Mouse (Mus musculus) left cerebral cortex, adult 11 months (tissue): ENCODE data around the gene Ccnd2.

Source experiments
- DNase-seq: peaks from one replicate; pipeline ENCODE4 v3.0.0; 2022; ENCODE audit warnings: low spot score

Ccnd2 gene

DNA sequence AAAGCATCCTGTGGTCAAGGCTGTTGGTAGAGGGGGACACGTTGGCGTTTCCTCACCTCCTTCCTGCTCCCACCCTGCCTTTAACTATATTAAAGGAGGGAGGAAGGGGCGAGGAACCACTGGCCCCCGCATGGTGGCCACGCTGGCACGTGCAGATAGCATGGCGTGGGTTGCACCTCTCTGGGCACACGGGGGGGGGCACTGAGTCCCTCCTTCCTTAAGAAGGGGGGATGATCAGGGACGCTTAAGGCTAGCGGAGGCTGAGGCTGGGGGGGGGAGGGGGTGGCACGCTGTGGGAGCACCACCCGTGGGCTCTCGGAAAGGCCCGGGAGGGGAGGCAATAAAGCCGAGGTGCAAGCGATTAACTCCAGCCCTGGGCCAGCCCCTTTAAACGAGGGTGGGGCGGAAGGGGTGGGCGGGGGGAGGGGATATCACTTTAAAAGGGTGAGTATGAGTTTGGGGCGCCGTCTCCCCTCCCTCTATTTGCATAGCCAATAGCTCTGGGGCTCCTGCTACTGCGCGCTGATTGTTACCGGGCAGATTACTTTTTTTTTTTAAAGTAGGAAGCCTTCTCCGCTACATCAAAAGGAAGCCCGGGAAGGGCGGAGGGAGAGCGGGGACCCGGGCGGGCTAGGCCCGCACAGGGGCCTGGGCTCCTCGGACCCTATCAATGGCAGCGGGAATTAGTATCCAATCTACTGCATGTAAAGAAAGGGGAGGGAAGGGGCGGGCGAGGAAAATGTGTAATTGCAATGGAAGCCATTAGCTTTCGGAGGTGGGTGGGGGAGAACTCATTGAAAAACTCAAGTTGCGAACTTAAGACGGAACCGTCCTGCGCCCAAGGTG lies at the start of gene Ccnd2:
Ccnd2 (minus strand) TSS at position 88 of the 846 bp plus-strand sequence.
- DNase-seq = no peak

DNA sequence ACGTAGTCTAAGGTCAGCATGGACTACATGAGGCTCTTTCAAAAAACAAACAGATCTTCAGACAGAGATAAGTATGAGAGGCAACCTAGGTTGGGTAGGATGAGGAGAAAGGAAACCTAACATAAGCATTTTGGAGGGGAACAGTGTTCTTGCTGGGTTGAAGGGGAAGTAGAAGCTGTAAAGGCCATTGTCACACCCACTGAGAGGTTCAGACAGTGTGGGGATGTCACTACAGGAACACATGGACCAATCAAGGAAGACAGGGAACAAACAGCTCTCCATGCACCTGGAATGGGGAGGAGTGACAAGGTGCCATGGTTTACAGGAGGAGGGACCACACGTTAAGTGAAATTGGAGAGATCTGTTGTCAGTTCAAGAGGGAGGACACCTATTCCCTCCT lies 45.0 kb upstream of the Ccnd2 start:
- no peak for DNase-seq

DNA sequence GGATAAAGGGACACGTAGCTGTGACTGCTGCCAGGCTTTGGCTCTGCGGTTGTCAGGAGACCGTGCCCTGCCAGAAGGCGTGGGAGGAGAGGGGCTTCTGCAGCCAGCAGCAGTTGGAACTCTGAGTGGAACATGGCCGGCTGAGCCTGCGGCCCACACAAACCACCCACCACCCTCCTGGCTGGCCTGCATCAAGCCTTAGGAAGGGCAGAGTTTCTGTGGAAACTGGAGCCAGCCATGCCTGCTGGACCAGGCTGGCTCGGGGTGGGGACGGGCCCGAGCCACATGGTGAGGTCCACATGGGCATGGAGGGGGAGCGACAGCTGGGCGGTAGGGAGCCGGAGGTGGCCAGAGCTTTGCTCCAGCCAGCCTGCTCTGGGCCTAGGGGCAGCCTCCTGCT lies 29.3 kb upstream of the Ccnd2 start:
- DNase-seq = no peak

DNA sequence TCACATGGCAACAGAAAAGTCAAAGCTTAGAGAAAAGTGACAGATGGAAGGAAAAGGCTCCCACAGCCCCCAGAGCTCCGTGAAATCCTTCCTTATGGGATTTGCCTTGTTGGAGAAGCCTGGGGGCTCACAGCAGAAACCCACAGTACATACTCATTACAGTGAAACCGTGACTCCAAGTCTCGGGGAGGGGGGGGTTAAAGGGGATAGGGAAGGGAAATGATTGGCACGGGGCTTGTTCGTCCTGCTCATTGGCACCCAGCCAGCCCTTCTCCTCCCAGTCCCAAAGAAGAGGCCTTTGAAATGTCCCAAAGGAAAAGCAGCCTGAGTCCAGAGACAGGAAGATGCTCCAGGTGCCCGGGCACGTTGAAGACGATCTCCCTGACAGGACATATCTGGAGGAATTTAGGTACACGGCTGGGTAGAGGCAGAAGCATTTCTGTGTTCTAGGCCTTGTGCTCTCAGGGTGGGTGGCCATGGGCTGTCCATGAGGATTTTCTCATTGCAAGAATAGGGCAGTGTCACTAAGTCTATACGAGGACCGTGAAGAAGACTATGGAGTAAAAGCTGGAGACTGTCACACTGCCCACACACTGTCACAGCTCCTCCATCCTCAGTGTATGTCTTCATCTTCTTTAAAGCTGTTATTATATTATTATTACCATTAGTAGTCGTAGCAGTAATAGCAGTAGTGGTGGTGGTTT lies 27.2 kb upstream of the Ccnd2 start:
- DNase-seq = no peak

DNA sequence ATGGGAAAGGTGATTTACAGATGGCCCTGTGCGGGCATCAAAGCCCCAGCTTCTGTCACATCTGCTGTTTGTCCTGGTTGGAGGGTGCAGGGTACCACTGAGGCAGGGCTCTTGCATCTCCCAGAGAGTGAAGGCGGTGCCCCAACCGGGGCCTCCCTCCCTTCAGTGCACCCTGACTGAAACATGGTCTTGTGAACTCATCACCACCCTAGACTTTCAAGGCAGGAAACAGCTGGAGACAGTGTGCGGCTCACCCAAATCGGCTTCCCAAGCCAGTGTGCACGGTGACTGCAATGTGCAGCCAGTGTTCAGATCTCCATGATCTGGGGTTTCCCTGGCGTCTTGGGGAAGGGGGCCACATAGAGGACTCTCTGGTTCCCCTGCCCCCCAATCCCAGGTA lies 26.0 kb upstream of the Ccnd2 start:
- no peak for DNase-seq

DNA sequence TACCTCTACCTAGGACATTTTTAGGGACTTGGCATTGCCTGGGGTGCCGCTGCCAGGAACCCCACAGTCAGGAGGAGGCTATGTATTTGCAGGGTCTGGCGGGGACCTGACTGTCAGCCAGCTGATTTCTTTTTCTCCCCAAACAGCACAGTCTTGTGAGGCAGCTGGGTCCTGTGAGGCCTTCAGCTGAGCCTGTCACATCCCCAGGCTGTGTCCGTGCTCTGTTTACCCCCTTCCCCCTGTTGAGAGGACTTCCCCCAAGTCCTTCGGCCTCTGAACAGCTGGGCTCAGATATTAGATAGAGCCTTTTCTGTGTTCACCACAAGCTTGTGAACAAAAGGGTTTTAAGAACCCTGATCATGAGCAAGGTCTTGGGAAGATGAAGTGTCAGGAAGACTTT lies 25.4 kb upstream of the Ccnd2 start:
- DNase-seq = no peak

DNA sequence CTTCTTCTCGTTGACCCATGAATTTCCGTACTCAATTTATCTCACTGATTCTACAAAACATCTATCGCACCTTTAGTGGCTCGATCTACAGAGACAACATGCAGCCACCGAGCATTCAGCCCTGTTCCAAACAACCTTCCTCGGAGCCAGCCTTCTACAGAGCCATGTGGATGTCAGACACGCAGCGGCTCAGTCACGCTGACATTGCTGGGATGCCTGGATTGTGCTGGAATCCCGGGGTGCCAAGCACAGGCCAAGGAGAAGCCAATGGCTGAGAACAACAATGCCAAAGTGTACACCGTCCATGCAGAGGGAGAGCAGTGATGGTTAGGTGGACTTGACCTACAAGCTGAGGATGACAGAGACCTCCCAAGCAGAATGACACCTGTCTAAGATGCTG lies 20.5 kb upstream of the Ccnd2 start:
- DNase-seq = no peak

DNA sequence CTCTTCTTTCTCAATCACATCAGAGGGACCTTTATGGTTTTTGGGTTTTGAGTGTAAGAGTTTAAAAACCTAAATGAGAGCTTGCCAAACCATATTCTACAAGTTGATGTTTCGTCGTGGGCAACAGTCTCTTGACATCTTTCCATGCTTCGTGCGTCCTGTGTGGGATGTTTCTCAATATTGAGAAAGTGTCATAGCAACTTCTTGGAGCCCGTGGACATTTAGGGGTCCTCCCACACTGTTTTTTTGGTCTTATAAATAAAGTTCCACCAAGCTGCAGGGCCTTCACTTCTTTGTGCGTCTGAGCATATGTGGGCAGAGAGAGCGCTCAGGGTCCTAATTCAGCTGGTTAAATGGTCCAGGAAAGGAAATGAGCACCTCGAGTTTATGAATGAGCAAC lies 18.7 kb upstream of the Ccnd2 start:
- DNase-seq = no peak

DNA sequence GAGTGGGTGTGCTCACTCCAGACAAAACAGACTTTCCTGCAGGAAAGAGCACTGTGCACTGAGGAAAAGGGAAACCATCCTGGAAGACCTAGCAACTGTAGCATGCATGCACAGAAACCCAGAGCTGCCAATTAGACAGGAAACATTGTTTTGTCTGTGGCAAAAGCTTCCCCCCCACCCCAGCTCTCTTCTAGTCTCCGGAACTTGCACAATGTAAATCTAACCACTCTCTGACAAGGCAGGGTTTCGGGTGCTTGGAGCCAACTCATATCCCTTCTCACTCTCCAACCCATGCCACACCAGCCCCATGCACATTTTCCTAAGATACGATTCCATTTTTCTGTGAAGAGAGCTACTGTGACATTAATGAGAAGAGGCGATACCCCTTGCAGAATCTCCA lies 13.7 kb upstream of the Ccnd2 start:
- no peak for DNase-seq

DNA sequence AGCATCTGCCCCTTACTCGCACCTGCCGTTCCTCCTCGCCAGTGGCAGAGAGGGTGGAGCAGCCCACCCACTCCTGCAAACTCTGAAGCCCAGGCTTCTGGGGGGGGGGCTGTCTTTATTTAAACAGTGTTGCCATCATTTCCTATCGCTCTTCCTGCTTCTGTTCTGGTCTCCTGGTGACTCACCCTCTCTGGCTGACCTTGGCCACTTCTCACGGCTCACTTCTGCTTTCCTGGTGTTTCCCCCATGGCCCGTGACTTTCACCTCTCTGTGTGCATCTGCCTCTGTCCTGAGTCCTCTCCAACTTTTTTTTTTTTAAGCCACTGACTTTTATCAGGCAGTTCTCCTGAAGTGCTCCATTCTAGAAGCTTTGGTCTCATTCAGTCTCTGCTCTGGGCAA lies 10.8 kb upstream of the Ccnd2 start:
- DNase-seq = no peak

DNA sequence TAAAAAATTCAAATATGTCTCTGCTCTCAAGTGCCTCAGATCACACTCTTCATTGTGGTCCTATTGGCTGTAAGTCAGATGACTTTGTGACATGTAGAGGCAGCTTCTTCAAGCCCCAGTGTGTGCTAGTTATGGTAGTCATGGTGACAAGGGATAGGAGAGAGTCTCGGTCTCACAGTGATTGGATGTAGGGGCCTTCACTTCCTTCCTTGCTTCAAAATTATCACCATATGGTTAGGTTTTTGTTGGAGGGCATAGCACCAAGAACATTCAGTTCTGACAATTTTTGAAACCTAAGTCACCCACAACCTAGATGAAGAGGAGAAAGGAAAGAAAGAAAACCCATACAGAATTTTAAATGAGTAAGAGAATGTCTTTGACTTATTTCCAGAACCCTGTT lies 5.3 kb upstream of the Ccnd2 start:
- DNase-seq = no peak

DNA sequence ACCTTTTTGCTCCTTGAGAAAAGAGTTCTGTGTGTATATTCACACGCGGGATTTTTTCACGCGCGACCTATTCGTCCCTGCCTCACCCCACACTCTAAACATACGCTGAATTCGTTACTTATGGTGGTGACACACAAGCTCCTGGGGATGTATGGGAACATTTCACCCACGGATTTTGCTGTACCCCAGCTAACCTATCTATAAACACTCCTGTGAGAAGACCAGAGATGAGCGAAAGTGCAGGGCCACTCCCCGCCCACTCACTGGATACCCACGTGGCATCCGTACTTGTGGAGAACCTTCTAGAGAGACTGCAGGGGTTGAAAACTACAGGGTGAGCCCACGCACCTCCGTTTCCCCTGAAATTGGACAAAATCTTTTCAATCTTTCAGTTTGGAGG lies 3.5 kb upstream of the Ccnd2 start:
- no peak for DNase-seq

DNA sequence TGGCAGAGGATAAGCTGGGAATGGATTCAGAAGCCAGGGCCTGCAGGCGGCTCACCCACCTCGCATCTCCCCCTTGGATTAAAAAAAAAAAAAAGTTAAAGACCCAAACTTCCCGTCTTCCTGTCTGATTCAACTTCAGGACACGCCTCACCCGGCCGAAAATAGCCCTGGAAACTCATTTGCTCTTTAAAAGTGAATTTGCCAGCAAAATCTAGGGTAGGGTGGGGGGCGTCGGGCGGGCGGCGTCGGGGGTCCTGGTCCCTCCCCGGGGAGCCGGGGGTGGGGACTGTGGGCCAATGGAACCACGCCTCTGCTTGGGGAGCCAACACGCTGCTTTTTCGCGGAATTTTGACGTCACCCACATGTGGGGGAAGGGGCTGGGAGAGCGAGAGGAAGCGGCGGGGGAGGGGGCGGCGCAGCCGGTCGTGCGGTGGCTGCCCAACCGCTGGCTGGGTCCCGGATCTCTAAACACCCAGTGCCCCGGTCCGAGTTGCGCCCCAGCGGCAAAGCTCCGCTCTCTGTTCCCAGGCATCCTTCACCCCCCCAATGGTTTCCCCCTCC lies 2.8 kb upstream of the Ccnd2 start:
- no peak for DNase-seq

DNA sequence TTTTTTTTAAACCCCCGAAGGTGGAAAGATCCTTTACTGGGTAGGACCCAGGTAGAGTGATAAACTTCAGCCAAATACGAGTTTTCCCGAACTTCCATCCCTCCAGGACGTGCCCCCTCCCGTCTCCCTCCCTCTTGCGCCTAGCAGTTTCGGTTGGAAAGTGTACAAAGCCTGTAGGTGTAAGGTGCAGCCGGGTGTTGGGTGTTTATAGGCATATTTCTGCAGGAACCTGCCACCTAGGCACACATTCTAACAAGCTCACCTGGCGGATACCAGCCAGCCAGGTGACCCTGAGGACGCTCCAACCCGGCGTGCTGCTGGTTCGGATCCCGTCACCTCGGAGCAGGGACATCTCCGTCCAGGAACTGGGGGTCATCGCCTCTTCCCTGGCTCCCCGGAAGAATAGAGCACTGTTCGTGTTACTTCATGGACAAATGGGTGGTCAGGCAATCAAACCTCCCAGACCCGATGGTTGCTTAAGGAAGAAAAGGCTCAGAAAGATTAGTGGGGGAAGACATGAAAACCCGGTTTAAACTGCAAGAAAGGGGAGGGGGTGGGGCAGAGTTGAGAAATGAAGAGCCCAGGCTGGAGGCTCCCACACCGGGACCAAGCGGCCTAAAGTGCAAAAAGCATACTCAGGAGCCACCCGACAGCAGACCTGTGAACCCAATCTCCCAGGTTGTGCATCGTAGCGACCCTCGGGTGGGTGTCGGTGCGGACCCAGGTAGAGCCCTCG lies 2.1 kb upstream of the Ccnd2 start:
- DNase-seq = no peak

DNA sequence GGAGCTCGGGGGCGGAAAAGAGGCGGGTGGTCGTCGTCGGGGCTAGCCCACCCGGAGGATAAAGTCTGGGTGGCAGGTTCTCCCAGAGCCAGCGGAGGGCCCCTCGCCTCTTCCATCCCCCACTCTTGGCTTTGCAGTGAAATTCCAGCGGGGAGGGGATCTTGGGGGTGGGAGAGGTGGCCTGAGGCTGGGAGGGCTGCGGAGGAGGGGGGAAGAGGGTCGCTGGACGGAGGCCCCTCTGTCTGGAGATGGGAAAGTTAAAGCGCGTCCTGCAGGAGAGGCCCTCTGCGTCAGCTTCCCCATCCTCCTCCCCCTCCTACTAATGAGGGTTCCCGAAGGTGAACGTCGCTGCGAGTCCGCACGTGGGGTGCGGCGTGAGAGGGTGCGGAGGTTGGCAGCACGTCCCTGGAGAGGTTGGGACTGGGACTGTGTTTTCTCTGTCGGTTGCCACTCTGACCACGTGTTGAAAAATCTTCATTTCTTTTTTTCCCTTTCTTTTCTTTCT lies 1.4 kb upstream of the Ccnd2 start:
- no peak for DNase-seq

DNA sequence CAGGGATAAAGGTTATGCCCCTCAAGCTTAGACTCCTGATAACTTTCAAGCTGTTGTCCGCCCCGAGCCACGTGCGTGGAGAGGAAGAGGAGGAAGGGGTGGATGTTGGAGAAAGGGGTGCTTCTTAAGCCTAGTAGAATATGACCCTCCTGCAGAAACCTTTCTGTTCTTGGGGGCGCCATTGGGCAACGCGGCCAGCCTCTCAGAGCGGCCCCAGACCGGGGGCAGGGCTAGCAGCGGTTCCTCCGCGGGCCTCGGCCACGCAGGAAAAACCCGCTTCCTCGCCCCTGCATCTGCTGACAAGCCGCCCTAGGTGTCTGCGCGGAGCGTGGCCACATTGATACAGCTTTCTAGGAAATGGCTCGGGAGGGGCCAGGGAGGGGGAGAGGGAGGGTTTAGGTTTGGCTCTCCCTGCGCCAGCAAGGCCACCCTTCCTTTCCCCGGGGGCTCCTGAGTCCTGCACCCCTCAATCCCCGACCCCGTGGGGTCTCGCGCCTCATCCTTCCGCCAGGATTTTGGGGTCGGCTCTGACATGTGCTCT lies 358 bp downstream of the Ccnd2 start:
- DNase-seq = no peak

DNA sequence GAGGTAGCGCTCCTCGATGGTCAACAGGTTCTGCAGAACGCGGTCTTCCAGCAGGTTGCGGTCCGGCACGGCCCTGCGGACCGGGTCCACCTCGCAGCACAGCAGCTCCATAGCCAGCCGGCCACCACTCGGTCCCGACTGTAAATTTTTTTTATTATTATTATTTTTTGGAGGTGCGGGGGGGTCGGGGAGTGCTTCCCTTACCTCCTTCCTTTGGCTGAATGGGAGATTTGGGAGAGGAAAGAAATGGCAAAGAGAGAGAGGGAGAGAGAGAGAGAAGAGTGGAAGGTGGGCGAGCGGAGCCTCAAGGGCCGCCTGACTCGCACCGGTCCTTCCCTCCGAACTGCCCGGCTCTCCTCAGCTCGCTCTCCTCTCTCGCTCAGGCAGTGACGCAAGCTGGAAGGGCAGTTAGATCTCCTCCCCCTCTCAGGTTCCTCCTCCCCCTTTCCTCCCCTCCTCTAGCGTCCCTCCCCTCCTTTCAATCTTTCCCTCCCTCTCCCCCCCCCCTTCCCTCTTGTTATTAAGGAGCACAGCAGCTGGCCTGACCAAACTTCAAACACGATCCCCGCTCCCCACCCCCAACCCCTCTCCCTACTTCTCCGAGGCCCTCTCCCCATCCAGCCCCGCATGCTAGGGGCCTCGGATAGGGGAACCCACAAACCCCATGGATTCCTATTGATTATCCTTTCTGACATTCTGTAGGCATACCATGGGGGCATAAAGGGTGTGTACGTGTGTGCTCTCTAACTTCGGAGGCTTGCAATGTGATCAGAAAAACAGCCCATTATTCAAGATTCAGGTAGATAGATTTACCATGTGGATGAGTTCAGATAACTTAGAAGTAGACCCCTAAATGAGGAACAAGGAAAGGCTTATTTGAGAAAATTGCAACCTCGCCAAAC lies 1.1 kb downstream of the Ccnd2 start:
- no peak for DNase-seq

DNA sequence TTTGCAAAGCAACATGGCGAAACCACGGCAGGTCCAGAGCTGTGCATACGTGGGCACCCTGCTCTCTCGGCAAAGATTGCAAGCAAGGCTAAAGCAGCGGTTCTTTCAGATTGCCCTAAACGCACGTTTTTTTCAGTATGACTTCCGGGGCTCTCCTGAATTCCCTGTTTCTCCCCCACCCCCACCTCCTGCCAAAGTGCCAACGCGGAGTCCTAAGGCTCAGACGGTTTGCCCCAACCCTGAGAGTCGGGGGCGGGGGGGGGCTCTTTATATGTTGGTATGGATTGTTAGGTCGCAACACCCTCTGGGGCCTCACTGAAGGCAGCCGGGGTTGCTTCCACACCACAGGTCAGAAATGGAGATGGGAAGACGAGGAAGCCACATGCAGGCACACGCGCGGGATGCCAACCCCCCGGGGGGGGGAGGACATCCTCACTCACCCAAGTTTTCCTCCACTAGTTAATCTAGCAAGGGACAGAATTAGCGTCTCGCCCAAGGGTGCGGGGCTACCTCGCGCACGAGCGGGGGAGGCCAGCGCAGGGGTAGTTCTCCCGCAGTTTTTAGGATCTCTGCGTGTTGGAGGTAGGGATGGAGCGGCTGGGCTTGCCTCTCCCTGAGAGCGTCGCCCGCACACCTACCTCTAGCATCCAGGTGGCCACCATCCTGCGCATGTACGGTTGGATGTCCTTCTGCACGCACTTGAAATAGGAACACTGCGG lies 1.9 kb downstream of the Ccnd2 start:
- DNase-seq = no peak

DNA sequence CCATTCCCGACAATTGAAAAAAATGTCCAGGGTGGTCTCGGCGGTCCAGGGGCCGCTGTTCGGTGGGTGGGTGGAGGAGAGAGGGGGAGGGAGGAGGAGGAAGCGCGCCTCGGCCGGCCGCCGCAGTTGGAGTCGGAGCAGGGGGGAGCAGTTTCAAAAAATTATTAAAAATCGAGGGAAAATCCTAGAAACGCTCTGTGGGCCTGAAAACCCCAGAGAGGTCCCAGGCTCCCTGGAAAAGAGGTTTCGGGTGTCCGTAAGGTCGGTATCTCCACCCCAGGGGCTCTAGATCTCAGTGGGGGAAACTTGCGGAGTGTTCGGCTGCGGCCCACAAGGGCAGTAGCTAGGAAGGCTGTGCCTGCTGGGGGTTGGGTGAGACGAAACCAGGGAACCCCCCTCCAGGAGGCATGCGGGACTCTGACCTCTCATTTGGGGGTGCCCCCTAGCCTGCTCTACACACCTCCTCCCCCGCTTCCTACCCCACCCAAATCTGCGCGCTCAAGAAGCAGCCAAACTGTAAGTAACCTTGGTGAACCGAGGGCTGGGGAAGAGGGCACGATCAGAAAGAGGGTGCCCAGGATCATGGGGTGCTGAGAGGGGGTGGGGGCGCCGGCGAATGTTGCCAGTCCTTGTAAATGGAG lies 2.6 kb downstream of the Ccnd2 start:
- no peak for DNase-seq
